Mouse (Mus musculus): ENCODE results near the gene Itga3. TPM values are rescaled to one million over a fixed set of nuclear protein-coding genes. Genes with fewer than 3 reads are reported as not detected.

The Itga3 gene
- polyA plus RNA-seq, 1 experiment from 2014 or later, result 16.7 TPM

- H3K36me3 ChIP-seq (ENCODE audit: control insufficient read depth, insufficient read depth, low read length), result peaks cover 30% of the 10 kb centered on the region
- H3K4me1 ChIP-seq (ENCODE audit: control insufficient read depth, insufficient read depth, low read depth, low read length), result peaks cover 49% of the 10 kb centered on the region
- H3K27ac ChIP-seq (ENCODE audit: low read depth, low read length), result peak overlapping the region; percentile 26; the same call in 1 of the 2 replicates
- ATAC-seq, result peak; percentile 38
- no peak overlapping the region for H3K4me2 ChIP-seq (ENCODE audit: low read length)
- no peaks in the 10 kb centered on the region for H3K27me3 ChIP-seq (replicated peaks; ENCODE audit: control insufficient read depth, insufficient read depth, low read length)
- H3K4me3 ChIP-seq (ENCODE audit: low read length), result no peak overlapping the region
- H3K9ac ChIP-seq (ENCODE audit: low read depth, low read length), result no peak overlapping the region
- 65% methylated on average over 16 of the region's 16 CpGs for WGBS
- H3K9me3 ChIP-seq (ENCODE audit: control insufficient read depth, low read length), result no peaks in the 10 kb centered on the region
Observed at GRCm38 (mm10) chr11:94998041-94998531, 78.5 kb downstream of the Itga3 start.

DNA sequence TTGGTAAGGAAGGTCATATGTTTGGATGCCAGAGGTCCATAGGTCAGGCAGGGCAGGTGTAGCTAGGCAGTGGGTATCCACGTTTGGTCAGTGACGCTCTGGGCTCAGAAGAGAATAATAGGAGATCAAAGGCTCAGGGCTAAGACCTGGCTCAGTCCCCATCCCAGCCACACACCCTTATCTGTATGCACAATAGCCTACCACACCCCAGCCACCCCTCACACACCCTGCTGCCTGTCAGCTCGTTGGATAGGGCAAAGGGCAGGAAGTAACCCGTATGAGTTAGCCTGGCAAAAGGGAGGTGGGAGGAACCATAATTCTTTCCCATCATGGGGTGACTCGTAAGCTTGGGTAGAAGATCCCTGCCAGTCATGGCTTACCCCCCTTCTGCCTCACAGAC, 79.0 kb downstream of the Itga3 start:
- Histone ChIP-seq H3K9me3 (ENCODE audit: control insufficient read depth, low read length) (no peaks in the 10 kb centered on the region), H3K4me2 (ENCODE audit: low read length) (no peak overlapping the region), H3K4me3 (ENCODE audit: low read length) (no peak overlapping the region), H3K27ac (ENCODE audit: low read depth, low read length) (no peak overlapping the region; the same call in 1 of the 2 replicates), H3K4me1 (ENCODE audit: control insufficient read depth, insufficient read depth, low read depth, low read length) (peaks cover 51% of the 10 kb centered on the region), H3K27me3 (replicated peaks; ENCODE audit: control insufficient read depth, insufficient read depth, low read length) (no peaks in the 10 kb centered on the region), H3K9ac (ENCODE audit: low read depth, low read length) (no peak overlapping the region), H3K36me3 (ENCODE audit: control insufficient read depth, insufficient read depth, low read length) (peaks cover 25% of the 10 kb centered on the region)
- 65% methylated on average over 5 of the region's 5 CpGs for WGBS
- no peak for ATAC-seq

DNA sequence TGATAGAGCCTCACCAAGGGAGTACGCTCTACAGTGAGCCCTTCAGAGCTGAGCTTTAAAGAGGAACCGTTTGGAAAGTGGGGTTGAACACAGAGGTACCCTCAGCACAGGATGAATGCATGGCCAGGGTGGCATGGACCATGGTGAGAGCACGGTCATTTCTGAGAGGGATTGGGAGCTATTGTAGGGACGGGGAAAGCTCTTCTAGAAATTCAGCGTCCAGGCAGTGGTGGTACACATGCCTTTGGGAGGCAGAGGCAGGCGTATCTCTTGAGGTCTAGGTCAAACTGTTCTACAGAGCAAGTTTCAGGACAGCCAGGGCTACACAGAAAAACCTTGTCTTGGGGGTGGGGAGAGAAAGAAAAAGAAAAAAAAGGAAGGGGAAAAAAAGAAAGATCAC, 79.6 kb downstream of the Itga3 start:
- Histone ChIP-seq H3K4me1 (ENCODE audit: control insufficient read depth, insufficient read depth, low read depth, low read length) (peaks cover 51% of the 10 kb centered on the region), H3K27ac (ENCODE audit: low read depth, low read length) (no peak overlapping the region), H3K4me3 (ENCODE audit: low read length) (no peak overlapping the region), H3K4me2 (ENCODE audit: low read length) (no peak overlapping the region), H3K9me3 (ENCODE audit: control insufficient read depth, low read length) (no peaks in the 10 kb centered on the region), H3K27me3 (replicated peaks; ENCODE audit: control insufficient read depth, insufficient read depth, low read length) (no peaks in the 10 kb centered on the region), H3K36me3 (ENCODE audit: control insufficient read depth, insufficient read depth, low read length) (peaks cover 19% of the 10 kb centered on the region), H3K9ac (ENCODE audit: low read depth, low read length) (no peak overlapping the region)
- ATAC-seq, result no peak
- WGBS, result 92% methylated on average over 6 of the region's 6 CpGs

DNA sequence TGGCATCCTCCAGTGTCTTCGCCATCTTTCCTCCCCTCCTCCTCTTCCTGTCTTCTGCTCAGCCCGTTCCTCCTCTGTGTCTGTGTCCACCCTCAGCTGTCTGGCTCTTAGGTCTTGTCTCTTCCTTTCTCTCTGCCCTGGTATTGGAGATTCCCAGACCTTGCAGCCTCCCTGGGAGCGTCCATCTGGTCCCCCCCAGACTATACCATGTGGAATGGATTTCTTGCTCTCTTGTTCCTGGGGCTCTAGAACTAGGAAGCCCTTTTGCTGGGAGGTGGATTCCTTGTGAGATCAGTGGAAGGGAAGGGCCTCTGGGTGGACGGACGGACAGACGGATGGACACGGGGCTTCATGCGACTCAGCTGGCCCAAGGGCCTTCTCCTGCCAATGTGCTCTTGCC, 80.5 kb downstream of the Itga3 start:
- Histone ChIP-seq H3K4me2 (ENCODE audit: low read length) (peak overlapping the region; percentile 96), H3K36me3 (ENCODE audit: control insufficient read depth, insufficient read depth, low read length) (peaks cover 12% of the 10 kb centered on the region), H3K4me3 (ENCODE audit: low read length) (no peak overlapping the region), H3K4me1 (ENCODE audit: control insufficient read depth, insufficient read depth, low read depth, low read length) (peaks cover 50% of the 10 kb centered on the region), H3K9me3 (ENCODE audit: control insufficient read depth, low read length) (no peaks in the 10 kb centered on the region), H3K9ac (ENCODE audit: low read depth, low read length) (no peak overlapping the region), H3K27me3 (replicated peaks; ENCODE audit: control insufficient read depth, insufficient read depth, low read length) (no peaks in the 10 kb centered on the region), H3K27ac (ENCODE audit: low read depth, low read length) (no peak overlapping the region; the same call in 1 of the 2 replicates)
- no peak for ATAC-seq
- WGBS, result 80% methylated on average over 8 of the region's 8 CpGs

DNA sequence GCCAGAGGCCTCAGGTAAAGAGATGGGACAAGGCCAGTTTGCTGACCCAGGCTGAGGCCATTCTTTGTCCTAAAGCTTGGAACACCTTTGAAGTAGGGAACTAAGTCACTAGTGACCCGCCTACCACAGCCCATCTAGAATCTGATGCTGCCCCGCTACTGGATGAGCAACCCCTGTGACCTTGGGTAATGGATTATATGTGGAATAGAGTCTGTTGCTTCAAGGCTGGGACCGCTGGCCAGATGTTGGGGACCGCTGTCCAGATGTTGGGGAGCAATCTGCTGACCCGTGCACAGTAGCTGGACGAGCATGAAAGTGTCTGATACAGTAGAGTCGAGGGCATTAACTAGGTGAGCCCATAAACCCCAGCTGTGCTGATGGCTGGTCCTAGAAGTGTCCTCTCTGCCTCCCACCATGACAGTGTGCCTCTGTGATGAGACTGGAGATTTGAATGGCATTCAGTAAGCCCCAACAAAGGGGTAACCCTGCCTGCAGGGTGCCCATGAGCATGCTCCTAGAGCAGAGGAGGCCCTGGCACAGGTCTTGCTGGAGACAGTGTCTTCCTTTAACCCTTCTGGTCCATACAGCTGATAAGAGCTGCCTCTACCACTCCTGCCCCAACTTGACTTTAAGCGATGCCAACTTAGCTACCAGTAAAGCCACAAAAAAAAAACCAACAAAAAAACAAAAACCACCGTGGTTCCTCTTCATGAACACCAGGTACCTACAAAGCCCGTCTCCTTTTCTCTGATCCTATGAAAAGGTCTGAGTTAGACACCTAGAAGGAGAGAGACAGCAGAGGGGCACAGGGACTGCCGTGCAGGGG, 81.4 kb downstream of the Itga3 start:
- no peak for ATAC-seq
- 83% methylated on average over 11 of the region's 11 CpGs for WGBS
- H3K27me3 ChIP-seq (replicated peaks; ENCODE audit: control insufficient read depth, insufficient read depth, low read length), result no peaks in the 10 kb centered on the region
- H3K4me2 ChIP-seq (ENCODE audit: low read length), result peak overlapping the region; percentile 96
- H3K4me3 ChIP-seq (ENCODE audit: low read length), result peak overlapping the region; percentile 68
- H3K4me1 ChIP-seq (ENCODE audit: control insufficient read depth, insufficient read depth, low read depth, low read length), result peaks cover 47% of the 10 kb centered on the region
- H3K36me3 ChIP-seq (ENCODE audit: control insufficient read depth, insufficient read depth, low read length), result peaks cover 4% of the 10 kb centered on the region
- H3K9me3 ChIP-seq (ENCODE audit: control insufficient read depth, low read length), result no peaks in the 10 kb centered on the region
- H3K27ac ChIP-seq (ENCODE audit: low read depth, low read length), result no peak overlapping the region
- H3K9ac ChIP-seq (ENCODE audit: low read depth, low read length), result peak overlapping the region; percentile 86

Other genes with a start within 250 kb of the Itga3 start
- gene Col1a1, start 140.6 kb downstream of the Itga3 start, polyA plus RNA-seq (2015; fragmentation: Nextera tagmentation; extraction: Ambion mirVana), result 105 and 275 TPM in 2 replicates
- gene Hils1, start 109.2 kb downstream of the Itga3 start, polyA plus RNA-seq (2015; fragmentation: Nextera tagmentation; extraction: Ambion mirVana), result not detected in 2 replicates
- gene Sgca, start 100.5 kb downstream of the Itga3 start, polyA plus RNA-seq (2015; fragmentation: Nextera tagmentation; extraction: Ambion mirVana), result 0.24 and 1.3 TPM in 2 replicates
- gene Ppp1r9b, start 85.8 kb downstream of the Itga3 start, polyA plus RNA-seq (2015; fragmentation: Nextera tagmentation; extraction: Ambion mirVana), result 17.8 and 18.8 TPM in 2 replicates
- gene Samd14, start 66.9 kb downstream of the Itga3 start, polyA plus RNA-seq (2015; fragmentation: Nextera tagmentation; extraction: Ambion mirVana), result 160 and 181 TPM in 2 replicates
- gene Pdk2, start 35.4 kb downstream of the Itga3 start, polyA plus RNA-seq (2015; fragmentation: Nextera tagmentation; extraction: Ambion mirVana), result 34.6 and 42.1 TPM in 2 replicates
- gene Dlx3, start 43.3 kb upstream of the Itga3 start, polyA plus RNA-seq (2015; fragmentation: Nextera tagmentation; extraction: Ambion mirVana), result 0.19 and 0.32 TPM in 2 replicates
- not detected in 2 replicates for gene Dlx4, start 69.5 kb upstream of the Itga3 start, polyA plus RNA-seq (2015; fragmentation: Nextera tagmentation; extraction: Ambion mirVana)
- not detected in 2 replicates for gene Tac4, start 184.7 kb upstream of the Itga3 start, polyA plus RNA-seq (2015; fragmentation: Nextera tagmentation; extraction: Ambion mirVana)
- 61.5 and 67.2 TPM in 2 replicates for gene Kat7, start 233.4 kb upstream of the Itga3 start, polyA plus RNA-seq (2015; fragmentation: Nextera tagmentation; extraction: Ambion mirVana)